Mouse (Mus musculus): ENCODE measurements around the gene Olfr697. TPM values are rescaled to one million over a fixed set of nuclear protein-coding genes. Genes with fewer than 3 reads are reported as not detected.

Olfr697 gene
- polyA plus RNA-seq, 1 experiment from 2014 or later: not detected

DNA sequence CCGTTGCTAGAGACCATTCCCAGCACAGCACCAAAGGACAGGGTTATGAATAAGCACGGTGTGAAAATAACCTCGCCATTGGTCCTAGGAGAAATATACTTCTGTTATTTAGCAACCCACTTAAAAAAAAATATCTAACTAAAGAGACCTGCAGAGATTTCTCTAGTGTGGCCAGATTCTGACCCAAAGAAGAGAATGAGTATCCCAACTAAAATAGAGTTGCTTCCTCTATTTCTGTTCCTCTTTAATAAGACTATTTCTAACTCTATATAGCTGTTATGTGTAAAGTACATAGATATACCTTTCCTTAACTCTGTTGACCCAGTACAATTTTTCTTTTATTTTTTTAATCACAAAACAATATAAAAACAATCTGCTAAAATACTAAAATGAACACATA is 49.3 kb downstream of the Olfr697 start:
- no peak overlapping the region for H3K9ac ChIP-seq
- H3K4me2 ChIP-seq (replicated peaks): no peak overlapping the region
- ATAC-seq (ENCODE audit: low FRiP score): no peak
- H3K4me3 ChIP-seq: no peak overlapping the region
- H3K27me3 ChIP-seq: no peaks in the 10 kb centered on the region
- H3K27ac ChIP-seq: no peak overlapping the region
- H3K9me3 ChIP-seq (replicated peaks): peaks cover 4% of the 10 kb centered on the region; the same call in 1 of the 2 replicates
- WGBS: 91% methylated on average over 3 of the region's 3 CpGs
- H3K36me3 ChIP-seq: no peaks in the 10 kb centered on the region
- H3K4me1 ChIP-seq: no peaks in the 10 kb centered on the region

DNA sequence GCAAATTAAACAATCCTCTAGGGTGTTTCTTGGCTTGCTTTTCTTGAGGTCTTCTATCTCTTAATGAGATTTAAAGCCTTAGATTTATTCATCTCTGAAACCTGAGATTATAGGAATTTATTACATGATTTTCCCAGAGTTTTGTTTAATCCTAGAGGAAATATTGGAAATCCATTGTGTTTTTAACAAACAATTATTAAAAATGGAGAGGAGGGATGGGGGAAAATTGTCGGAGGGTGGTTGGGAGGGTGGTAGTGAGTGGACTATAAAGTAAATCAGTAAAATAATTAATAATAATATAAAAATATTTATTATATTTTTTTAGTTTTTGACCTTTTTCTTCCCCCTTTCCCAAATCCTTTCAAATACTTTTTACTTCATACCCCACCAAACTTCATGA is 50.5 kb downstream of the Olfr697 start, which contains the start of gene Olfr694:
Olfr694 (minus strand) TSS at position 101 of the 400 bp plus-strand sequence.
- no peak for ATAC-seq (ENCODE audit: low FRiP score)
- no peaks in the 10 kb centered on the region; the same call in 1 of the 2 replicates for H3K9me3 ChIP-seq (replicated peaks)
- H3K27me3 ChIP-seq: no peaks in the 10 kb centered on the region
- H3K27ac ChIP-seq: no peak within 1 kb of the TSS
- no peaks in the 10 kb centered on the region for H3K4me1 ChIP-seq
- H3K9ac ChIP-seq: no peak within 1 kb of the TSS
- no peaks in the 10 kb centered on the region for H3K36me3 ChIP-seq
- WGBS: 87% methylated on average over 1 of the region's 1 CpGs
- no peak within 1 kb of the TSS for H3K4me3 ChIP-seq
- no peak within 1 kb of the TSS for H3K4me2 ChIP-seq (replicated peaks)

Other genes with a start within 250 kb of the Olfr697 start
- not detected in 2 replicates for gene Olfr693, start 61.9 kb downstream of the Olfr697 start, polyA plus RNA-seq (2016; fragmentation: Nextera tagmentation; extraction: Ambion mirVana)
- not detected in 2 replicates for gene Olfr694, start 50.6 kb downstream of the Olfr697 start, polyA plus RNA-seq (2016; fragmentation: Nextera tagmentation; extraction: Ambion mirVana)
- gene Olfr695, start 26.0 kb downstream of the Olfr697 start, polyA plus RNA-seq (2016; fragmentation: Nextera tagmentation; extraction: Ambion mirVana): not detected in 2 replicates
- gene Olfr698, start 13.0 kb upstream of the Olfr697 start, polyA plus RNA-seq (2016; fragmentation: Nextera tagmentation; extraction: Ambion mirVana): not detected in 2 replicates
- gene Olfr699, start 50.8 kb upstream of the Olfr697 start, polyA plus RNA-seq (2016; fragmentation: Nextera tagmentation; extraction: Ambion mirVana): not detected in 2 replicates
- not detected in 2 replicates for gene Olfr700, start 66.4 kb upstream of the Olfr697 start, polyA plus RNA-seq (2016; fragmentation: Nextera tagmentation; extraction: Ambion mirVana)
- not detected in 2 replicates for gene Olfr701, start 71.7 kb upstream of the Olfr697 start, polyA plus RNA-seq (2016; fragmentation: Nextera tagmentation; extraction: Ambion mirVana)
- gene Olfr702, start 91.5 kb upstream of the Olfr697 start, polyA plus RNA-seq (2016; fragmentation: Nextera tagmentation; extraction: Ambion mirVana): not detected in 2 replicates
- not detected in 2 replicates for gene Olfr703, start 100.9 kb upstream of the Olfr697 start, polyA plus RNA-seq (2016; fragmentation: Nextera tagmentation; extraction: Ambion mirVana)
- gene Olfr704, start 120.7 kb upstream of the Olfr697 start, polyA plus RNA-seq (2016; fragmentation: Nextera tagmentation; extraction: Ambion mirVana): not detected in 2 replicates
- gene Olfr705, start 134.4 kb upstream of the Olfr697 start, polyA plus RNA-seq (2016; fragmentation: Nextera tagmentation; extraction: Ambion mirVana): not detected in 2 replicates
- not detected in 2 replicates for gene Olfr706, start 145.7 kb upstream of the Olfr697 start, polyA plus RNA-seq (2016; fragmentation: Nextera tagmentation; extraction: Ambion mirVana)
- gene Olfr707, start 158.8 kb upstream of the Olfr697 start, polyA plus RNA-seq (2016; fragmentation: Nextera tagmentation; extraction: Ambion mirVana): not detected in 2 replicates
- not detected in 2 replicates for gene Olfr1532-ps1, start 165.6 kb upstream of the Olfr697 start, polyA plus RNA-seq (2016; fragmentation: Nextera tagmentation; extraction: Ambion mirVana)
- gene Olfr709-ps1, start 189.8 kb upstream of the Olfr697 start, polyA plus RNA-seq (2016; fragmentation: Nextera tagmentation; extraction: Ambion mirVana): not detected in 2 replicates
- gene Olfr710, start 205.9 kb upstream of the Olfr697 start, polyA plus RNA-seq (2016; fragmentation: Nextera tagmentation; extraction: Ambion mirVana): not detected in 2 replicates
- gene Olfr6, start 221.5 kb upstream of the Olfr697 start, polyA plus RNA-seq (2016; fragmentation: Nextera tagmentation; extraction: Ambion mirVana): not detected in 2 replicates
- not detected in 2 replicates for gene Olfr711, start 233.0 kb upstream of the Olfr697 start, polyA plus RNA-seq (2016; fragmentation: Nextera tagmentation; extraction: Ambion mirVana)

All from hindbrain, embryonic 12.5 days (tissue).